Mouse (Mus musculus) myocyte (in vitro differentiated cells): ENCODE measurements around the gene Vmn1r84. TPM values are rescaled to one million over a fixed set of nuclear protein-coding genes. Genes with fewer than 3 reads are reported as not detected.

Experiments
- H3K27me3 ChIP-seq: one replicate; pipeline ENCODE4 v1.6.1; 2011; ENCODE audit not compliant: control insufficient read depth, insufficient read depth, insufficient read length
- H3K36me3 ChIP-seq: one replicate; pipeline ENCODE4 v1.6.1; 2011; ENCODE audit not compliant: control insufficient read depth, insufficient read depth
- H3K4me2 ChIP-seq: one replicate; pipeline ENCODE4 v1.6.1; 2011; ENCODE audit warnings: low read depth, control low read depth
- H3K4me3 ChIP-seq: one replicate; pipeline ENCODE4 v1.5.1; 2011; ENCODE audit warnings: mild to moderate bottlenecking, control low read depth, moderate library complexity
- H3K79me2 ChIP-seq: one replicate; pipeline ENCODE4 v1.6.1; 2011; ENCODE audit not compliant: control insufficient read depth, insufficient read depth
- H3ac ChIP-seq: one replicate; pipeline ENCODE4 v1.6.1; 2011; ENCODE audit not compliant: control insufficient read depth, insufficient read length
- CEBPB ChIP-seq: IDR thresholded peaks from 2 replicates; pipeline ENCODE4 v1.6.1; 2011; ENCODE audit warnings: mild to moderate bottlenecking, moderate library complexity; ENCODE audit not compliant: poor library complexity, insufficient read depth, severe bottlenecking
- E2F4 ChIP-seq: IDR thresholded peaks from one replicate; pipeline ENCODE4 v1.6.1; 2011; ENCODE audit warnings: mild to moderate bottlenecking, control low read depth, moderate library complexity; ENCODE audit not compliant: insufficient read depth
- MAX ChIP-seq: IDR thresholded peaks from one replicate; pipeline ENCODE4 v1.6.1; 2011; ENCODE audit warnings: low read depth, mild to moderate bottlenecking, control low read depth
- MYOD1 ChIP-seq, 3 experiments: IDR thresholded peaks; one replicate each; pipeline ENCODE4 v1.6.1; 2011; ENCODE audit warnings: control low read depth in 2 of 3, low read depth in 2 of 3, mild to moderate bottlenecking in 2 of 3, moderate library complexity in 1 of 3; ENCODE audit not compliant: insufficient read length in 2 of 3, control insufficient read depth in 1 of 3
- MYOG ChIP-seq, 3 experiments: IDR thresholded peaks; one replicate each; pipeline ENCODE4 v1.6.1; 2011; ENCODE audit warnings: control low read depth in 2 of 3, low read depth in 2 of 3, mild to moderate bottlenecking in 2 of 3; ENCODE audit not compliant: insufficient read length in 2 of 3, control insufficient read depth in 1 of 3, insufficient read depth in 1 of 3
- POLR2A ChIP-seq: IDR thresholded peaks from one replicate; pipeline ENCODE4 v1.6.1; 2011; ENCODE audit warnings: low read depth, mild to moderate bottlenecking, control low read depth, moderate library complexity; ENCODE audit not compliant: insufficient read length
- POLR2AphosphoS2 ChIP-seq: IDR thresholded peaks from one replicate; pipeline ENCODE4 v1.6.1; 2011; ENCODE audit warnings: low read depth, control low read depth; ENCODE audit not compliant: insufficient read length
- REST ChIP-seq: IDR thresholded peaks from one replicate; pipeline ENCODE4 v1.6.1; 2011; ENCODE audit warnings: mild to moderate bottlenecking, control low read depth, moderate library complexity; ENCODE audit not compliant: insufficient read depth, insufficient read length
- SRF ChIP-seq: IDR thresholded peaks from one replicate; pipeline ENCODE4 v1.6.1; 2011; ENCODE audit warnings: low read depth; ENCODE audit not compliant: control insufficient read depth, insufficient read length
- TCF12 ChIP-seq: IDR thresholded peaks from one replicate; pipeline ENCODE4 v1.6.1; 2011; ENCODE audit warnings: mild to moderate bottlenecking, control low read depth; ENCODE audit not compliant: poor library complexity, insufficient read depth, severe bottlenecking
- TCF3 ChIP-seq: IDR thresholded peaks from one replicate; pipeline ENCODE4 v1.6.1; 2011; ENCODE audit warnings: low read depth, control low read depth; ENCODE audit not compliant: insufficient read length
- USF1 ChIP-seq: IDR thresholded peaks from one replicate; pipeline ENCODE4 v1.6.1; 2011; ENCODE audit warnings: low read depth, mild to moderate bottlenecking, control low read depth, moderate library complexity
- polyA plus RNA-seq: library from polyadenylated mRNA; unstranded; fragments of >200 nt; fragmentation: generic; extraction: Trizol; gene quantifications from one replicate; pipeline ENCODE4 v1.2.1, GENCODE M21; 2012; ENCODE audit warnings: missing spikeins

Vmn1r84 gene
- not detected for polyA plus RNA-seq

- H3K27me3 ChIP-seq = no peaks in the 10 kb centered on the region
- TF ChIP-seq TCF12 = no peak
- no peak for TF ChIP-seq POLR2AphosphoS2
- TF ChIP-seq CEBPB = no peak
- no peak for TF ChIP-seq REST
- no peak for TF ChIP-seq MYOG (IDR thresholded peaks at IDR 0.05; ENCODE audit: control insufficient read depth in 1 of 3, insufficient read depth in 1 of 3, insufficient read length in 2 of 3, low read depth in 2 of 3)
- TF ChIP-seq USF1 = no peak
- no peak for TF ChIP-seq SRF
- TF ChIP-seq MAX = no peak
- TF ChIP-seq TCF3 = no peak
- TF ChIP-seq POLR2A = no peak
- TF ChIP-seq E2F4 = no peak
- H3ac ChIP-seq = no peak within 1 kb of the TSS
- H3K4me3 ChIP-seq = no peak within 1 kb of the TSS
- H3K4me2 ChIP-seq = no peak within 1 kb of the TSS
- no peaks in the 10 kb centered on the region for H3K79me2 ChIP-seq
- H3K36me3 ChIP-seq = no peaks in the 10 kb centered on the region
Observed at GRCm38 (mm10) chr7:12369173-12369572, at the start of gene Vmn1r84. Vmn1r84 (minus strand) TSS chr7:12369273.

GRCm38 (mm10) chr7:12329381-12329780, 39.7 kb downstream of the Vmn1r84 start, which contains the start of gene Vmn1r83:
Vmn1r83 (minus strand) TSS chr7:12329481.
- Histone ChIP-seq H3K4me2 (no peak within 1 kb of the TSS), H3K36me3 (no peaks in the 10 kb centered on the region)
- TF ChIP-seq CEBPB = no peak
- no peak for TF ChIP-seq POLR2AphosphoS2
- TF ChIP-seq MYOG (IDR thresholded peaks at IDR 0.05; ENCODE audit: control insufficient read depth in 1 of 3, insufficient read depth in 1 of 3, insufficient read length in 2 of 3, low read depth in 2 of 3) = no peak
- no peak for TF ChIP-seq MYOD1 (IDR thresholded peaks at IDR 0.05; ENCODE audit: control insufficient read depth in 1 of 3, insufficient read length in 2 of 3, low read depth in 2 of 3)
- TF ChIP-seq SRF = no peak
- TF ChIP-seq TCF12 = no peak
- no peak for TF ChIP-seq USF1
- TF ChIP-seq POLR2A = no peak
- no peak for TF ChIP-seq REST
- no peak for TF ChIP-seq E2F4
- TF ChIP-seq TCF3 = no peak

More at GRCm38 (mm10) chr7:12329381-12329780, 39.7 kb downstream of the Vmn1r84 start, which contains the start of gene Vmn1r83:
- no peak within 1 kb of the TSS for H3K4me3 ChIP-seq
- no peaks in the 10 kb centered on the region for H3K27me3 ChIP-seq
- no peak within 1 kb of the TSS for H3ac ChIP-seq
- H3K79me2 ChIP-seq = no peaks in the 10 kb centered on the region

Other genes starting within 250 kb of the Vmn1r84 start
- not detected for gene Vmn1r78, start 219.0 kb downstream of the Vmn1r84 start, polyA plus RNA-seq
- gene Vmn1r79, start 198.0 kb downstream of the Vmn1r84 start, polyA plus RNA-seq = not detected
- not detected for gene Vmn1r80, start 180.0 kb downstream of the Vmn1r84 start, polyA plus RNA-seq
- not detected for gene Vmn1r81, start 101.0 kb downstream of the Vmn1r84 start, polyA plus RNA-seq
- gene Vmn1r82, start 68.8 kb downstream of the Vmn1r84 start, polyA plus RNA-seq = not detected
- not detected for gene Vmn1r83, start 39.8 kb downstream of the Vmn1r84 start, polyA plus RNA-seq
- gene Zfp551, start 53.5 kb upstream of the Vmn1r84 start, polyA plus RNA-seq = 0.48 TPM
- 1.5 TPM for gene Zfp606, start 109.0 kb upstream of the Vmn1r84 start, polyA plus RNA-seq
- gene 2900092C05Rik, start 143.2 kb upstream of the Vmn1r84 start, polyA plus RNA-seq = not detected
- gene Vmn2r53, start 239.5 kb upstream of the Vmn1r84 start, polyA plus RNA-seq = not detected